Mouse (Mus musculus) spleen, adult 18-20 months (tissue): Measurements from ENCODE around the gene Cables2.
"Not testable (repeated sequence)": the region's sequence is repeated elsewhere in the genome, so short reads cannot be mapped to it uniquely, and the experiment has no call there.

Source experiments
- DNase-seq, 2 experiments: peaks; one replicate each; pipeline ENCODE4 v3.0.0; 2022; ENCODE audit warnings: mixed read lengths in 2 of 2

Cables2 gene

DNA sequence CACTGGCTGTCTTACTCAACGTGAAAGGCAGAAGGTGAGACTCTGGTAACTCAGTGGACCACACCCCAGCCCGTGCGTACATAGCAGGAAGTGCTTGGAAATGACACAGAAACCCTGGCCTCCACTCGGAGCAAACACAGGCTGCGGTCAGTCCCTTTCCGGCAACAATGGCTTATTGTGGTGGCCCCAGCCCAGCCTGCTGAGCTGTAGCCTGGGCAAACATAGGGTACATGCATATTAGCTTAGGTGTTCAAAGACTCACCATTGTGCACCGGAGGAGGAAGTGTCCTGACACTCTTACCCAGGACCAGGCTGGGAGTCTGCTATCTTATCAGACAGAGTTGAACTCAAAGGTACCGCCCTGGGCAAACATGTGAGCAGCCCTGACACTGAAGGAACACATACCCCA is 3.6 kb upstream of the Cables2 start:
- DNase-seq: no peak

DNA sequence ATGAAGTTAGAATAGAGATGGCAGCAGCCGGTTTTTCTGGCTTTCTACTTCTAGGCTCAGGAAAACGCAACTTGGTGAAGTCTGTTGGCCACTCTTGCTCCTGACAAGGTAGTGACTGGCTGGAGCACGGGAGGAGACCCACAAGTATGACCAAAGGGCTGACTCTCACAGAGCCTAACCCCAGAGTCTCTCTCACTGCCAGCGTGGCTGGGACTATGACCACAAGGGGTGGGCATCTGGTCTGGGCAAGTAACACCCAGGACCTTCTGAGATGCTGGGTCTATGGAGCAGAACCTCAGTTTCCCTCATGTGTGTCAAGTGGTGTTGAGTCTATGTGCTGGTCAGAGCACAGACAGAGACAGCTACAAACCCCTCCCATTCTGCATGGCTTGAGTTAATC is 3.1 kb upstream of the Cables2 start:
- no peak for DNase-seq

DNA sequence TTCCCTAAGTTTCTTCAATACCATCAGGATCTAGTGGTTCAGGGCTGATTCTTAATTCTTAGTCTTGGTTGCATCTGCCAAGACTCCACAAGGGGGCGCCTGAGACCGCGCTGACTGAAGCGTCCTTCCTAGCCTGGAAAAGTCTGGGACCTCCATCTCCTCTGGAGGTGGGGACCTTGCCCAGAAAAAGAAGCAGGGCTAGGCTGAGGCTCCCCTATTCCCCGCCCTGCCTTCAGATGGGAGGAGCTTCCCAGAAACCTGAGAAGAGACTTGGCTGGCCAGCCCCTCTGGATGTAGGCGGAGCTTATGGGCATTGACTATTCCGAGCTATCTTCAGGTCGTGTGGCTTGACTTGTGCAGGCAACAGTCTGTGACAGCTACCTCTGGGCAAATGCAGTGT is 2.5 kb upstream of the Cables2 start:
- peak; percentile 47 to 76 for DNase-seq

DNA sequence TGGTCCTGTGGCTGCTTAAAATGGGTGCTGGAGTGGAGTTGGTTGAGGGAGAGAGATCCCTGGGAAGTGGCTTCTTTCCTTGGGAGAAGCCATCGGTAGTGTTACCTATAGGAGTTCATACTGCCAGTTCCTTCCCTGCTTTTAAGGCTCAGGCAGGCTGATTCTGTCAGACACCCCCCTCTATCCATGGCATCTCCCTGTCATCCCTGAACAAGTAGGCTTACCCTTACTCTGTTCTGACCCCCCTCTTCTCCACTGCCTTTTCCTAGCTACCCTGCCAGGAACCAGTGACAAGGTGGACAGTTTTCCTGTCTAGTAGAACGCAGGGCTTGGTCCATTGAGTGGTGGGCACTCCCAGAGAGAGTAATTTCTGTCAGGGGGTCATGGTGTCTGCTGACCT is 1.2 kb upstream of the Cables2 start:
- DNase-seq: no peak

DNA sequence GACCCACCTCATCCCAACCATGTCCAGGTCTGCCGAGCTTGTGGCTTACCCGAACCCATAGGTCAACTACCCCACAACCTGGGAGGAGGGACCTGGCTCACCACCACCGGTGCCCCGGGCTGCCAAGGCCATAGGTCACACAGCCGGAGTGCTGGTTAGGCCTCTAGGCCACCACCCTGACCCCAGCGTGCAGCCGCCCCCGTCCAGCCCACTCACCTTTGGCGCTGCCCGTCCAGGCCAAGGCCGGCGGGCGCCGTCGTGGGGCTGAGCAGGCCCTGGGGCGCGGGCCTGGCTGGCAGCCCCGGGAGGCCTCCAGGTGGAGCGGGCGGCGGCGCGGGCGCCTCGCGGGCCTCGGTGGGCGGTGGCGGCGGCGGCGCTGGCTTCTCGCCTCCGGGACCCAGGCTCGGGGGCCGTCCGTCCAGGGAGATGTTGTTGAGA is 393 bp downstream of the Cables2 start:
- DNase-seq: no peak

DNA sequence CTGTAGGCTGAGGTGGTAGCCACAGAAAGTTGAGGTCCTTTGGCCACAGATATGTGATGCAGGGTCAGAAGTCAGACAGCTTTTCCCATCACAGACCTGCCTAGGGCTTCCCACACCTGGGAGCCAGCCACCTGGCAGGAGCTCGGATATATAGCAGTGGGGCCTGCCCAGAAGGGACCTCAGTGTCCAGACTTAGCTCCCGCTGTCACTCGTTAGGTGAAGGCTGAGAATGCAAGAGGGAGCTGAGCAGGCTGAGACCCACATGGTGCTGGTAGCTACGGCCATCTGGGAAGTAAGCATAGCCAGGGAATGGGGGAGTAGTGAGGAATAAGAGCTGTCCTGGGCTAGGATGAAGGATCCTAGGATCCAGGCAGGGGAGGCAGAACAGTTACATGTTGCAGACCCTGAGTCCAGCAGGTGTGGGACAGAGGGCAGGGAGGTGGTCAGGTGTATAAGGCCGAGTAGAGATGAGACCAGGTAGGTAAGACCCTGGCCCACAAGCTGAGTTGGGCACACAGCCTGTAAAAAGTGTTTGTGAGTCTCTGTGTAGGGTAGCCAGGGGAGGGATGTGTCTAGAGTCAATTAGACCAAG is 1.4 kb downstream of the Cables2 start:
- DNase-seq: no peak

DNA sequence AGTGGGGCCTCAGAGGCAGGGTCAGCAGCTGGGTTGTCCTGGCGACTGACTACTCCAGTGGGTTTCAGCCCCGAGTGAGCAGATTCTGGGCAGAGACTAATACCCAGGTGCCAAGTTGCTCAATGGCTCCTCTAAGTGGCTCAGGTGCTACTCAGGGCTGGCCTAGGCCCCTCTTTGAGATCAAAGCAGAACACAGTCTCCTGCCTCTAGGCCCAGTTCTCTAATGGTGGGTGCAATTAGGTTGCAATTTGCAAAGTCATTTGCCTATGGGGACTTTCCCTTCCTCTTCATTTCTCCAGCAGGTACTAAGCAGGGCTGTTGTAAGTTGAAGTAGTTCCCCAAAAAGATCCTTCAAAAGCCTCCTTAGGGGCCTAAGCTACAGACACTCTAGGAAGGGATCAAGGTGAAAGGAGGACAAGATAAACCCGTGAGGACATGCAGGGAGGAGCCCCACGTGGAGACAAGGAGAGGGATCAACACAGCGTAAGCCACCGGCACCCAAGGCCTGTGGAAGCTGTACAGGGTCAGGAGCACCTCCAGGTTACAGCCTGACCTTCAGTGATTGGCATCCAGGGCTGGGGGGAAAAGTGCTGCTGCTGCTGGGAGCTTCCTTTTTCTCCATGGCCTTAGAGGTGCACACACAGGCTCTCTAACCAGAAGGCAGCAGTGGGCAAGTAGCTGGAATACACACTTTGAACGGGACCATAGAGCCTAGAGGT is 2.6 kb downstream of the Cables2 start:
- peak; percentile 35 for DNase-seq

DNA sequence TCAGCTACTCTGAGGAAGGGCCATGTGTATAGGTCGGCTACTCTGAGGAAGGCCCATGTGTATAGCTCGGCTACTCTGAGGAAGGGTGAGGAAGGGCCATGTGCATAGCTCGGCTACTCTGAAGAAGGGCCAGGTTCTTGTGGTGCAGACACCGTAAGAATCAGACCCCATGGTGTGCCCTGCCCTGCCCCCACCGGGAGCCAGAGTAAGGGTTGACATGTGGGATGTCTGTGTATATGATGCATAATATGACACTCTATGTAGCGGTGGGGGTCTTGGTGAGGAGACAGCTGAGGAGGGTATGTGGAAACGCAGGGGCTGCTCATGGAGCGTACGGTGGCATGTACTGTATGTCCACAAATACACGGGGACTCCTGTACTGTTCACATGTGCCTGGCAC is 4.0 kb downstream of the Cables2 start:
- no peak for DNase-seq

DNA sequence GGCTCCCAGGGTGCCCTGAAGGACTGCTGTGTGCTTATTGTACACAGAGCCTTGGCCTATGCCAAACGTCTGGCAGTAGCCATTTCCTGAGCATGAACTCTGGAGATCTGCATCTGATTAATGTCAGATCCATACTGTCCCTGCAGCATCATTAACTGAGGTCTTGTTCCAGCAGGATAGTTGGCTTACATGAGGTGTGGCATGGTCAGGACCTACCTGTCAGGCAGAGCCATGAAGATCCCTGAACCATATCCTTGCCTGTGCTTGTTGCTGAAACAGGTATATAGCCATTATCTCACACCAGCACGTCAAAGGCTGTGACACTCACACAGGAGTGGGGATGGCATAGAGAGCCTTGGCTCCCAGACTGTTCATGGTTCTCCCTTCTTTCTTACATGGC is 5.3 kb downstream of the Cables2 start:
- DNase-seq: no peak

DNA sequence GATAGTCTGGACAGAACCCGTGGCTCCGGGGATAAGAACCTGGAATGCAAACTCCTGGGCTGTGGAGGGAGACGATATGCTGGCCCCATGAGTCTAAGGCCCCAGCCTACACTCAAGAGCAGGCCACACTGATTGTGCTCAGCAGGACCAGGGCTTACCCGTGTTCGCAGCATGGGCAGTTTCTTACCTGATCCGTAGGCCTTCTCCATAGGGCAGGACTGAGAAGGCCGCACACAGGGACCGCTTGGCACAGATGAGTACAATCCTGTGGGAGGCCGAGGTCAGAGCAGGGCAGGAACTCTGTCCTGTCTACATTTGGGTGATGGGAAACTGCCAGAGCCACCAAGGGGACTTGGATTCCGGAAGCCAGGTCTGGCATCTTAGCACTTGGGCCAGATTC is 10.4 kb downstream of the Cables2 start:
- no peak for DNase-seq

DNA sequence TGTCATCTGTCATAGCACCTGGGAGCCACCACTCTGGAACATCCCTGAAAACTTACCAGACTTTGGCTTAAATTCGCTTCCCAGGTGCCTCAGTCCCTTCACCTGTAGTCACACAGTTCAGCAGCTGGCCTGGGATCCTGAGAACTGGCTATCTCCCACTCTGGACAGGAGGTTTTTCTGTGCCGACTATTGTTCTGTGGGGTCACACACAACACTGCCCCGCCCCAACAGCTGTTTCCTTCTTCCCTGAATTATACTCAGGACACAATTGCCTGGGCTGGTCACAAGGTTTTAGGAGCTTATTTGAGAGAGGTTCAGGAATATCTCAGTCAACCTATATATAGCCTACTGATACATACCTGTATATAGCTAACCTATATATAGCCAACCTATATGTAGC is 10.9 kb downstream of the Cables2 start:
- DNase-seq: no peak

DNA sequence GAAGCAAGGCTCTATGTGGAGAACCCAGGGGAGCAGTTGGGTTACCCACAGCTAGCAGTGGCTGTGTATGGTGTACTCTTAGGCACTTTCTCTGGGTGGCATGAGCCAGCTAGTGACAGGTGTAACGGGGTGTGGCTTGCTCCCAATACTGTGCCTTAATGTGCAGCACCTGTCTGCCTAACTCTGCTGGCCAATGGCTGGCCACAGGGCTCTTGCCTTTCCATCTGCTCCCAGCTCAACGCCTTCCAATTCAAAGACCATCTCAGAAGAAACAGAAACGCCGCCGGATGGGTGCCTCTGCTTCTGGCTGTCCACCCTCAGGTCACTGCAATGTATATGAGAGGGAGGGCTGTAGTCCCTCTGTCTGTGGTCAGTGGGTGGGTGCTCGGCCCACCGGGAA is 11.4 kb downstream of the Cables2 start:
- no peak for DNase-seq

DNA sequence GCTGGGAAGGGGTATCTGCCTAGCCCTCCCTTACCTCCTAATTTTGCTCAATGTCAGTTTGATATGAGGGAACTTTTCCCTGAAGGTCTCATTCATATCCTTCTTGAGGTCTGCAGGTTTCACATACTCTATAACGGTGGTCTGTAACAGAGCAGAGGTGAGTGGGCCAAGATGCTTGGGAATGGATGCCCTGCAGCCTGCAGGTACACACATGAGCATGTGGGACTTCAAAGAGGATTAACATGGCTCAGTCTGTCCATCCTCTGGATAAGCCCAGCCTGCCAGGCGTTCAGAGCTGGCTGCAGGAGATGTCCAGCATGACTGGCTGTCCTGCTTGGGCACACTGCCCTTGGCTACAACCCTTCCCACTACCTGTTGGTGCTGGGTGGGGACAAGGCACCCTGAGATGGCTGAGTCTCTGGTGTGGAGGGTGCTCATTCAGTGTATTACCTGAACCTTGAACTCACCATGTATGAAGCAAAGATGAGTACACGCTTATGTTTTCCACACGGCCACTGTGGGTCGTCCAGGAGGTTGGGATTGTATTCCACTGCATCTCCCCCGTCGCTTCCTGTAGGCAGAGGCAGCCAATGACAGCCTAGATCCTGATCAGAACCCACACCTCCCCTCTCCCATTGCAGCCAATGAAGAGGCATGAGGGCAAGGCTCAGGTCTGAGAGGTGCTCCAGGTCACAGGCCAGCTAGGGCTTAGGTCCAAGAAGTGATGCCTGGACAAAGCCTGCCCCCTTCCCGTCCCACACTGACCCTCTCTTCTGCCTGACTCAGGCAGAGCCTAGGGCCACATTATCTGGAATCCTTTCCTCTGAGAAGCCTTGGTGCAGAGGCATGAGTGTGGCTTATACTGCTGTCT is 12.5 kb downstream of the Cables2 start:
- DNase-seq: no peak

DNA sequence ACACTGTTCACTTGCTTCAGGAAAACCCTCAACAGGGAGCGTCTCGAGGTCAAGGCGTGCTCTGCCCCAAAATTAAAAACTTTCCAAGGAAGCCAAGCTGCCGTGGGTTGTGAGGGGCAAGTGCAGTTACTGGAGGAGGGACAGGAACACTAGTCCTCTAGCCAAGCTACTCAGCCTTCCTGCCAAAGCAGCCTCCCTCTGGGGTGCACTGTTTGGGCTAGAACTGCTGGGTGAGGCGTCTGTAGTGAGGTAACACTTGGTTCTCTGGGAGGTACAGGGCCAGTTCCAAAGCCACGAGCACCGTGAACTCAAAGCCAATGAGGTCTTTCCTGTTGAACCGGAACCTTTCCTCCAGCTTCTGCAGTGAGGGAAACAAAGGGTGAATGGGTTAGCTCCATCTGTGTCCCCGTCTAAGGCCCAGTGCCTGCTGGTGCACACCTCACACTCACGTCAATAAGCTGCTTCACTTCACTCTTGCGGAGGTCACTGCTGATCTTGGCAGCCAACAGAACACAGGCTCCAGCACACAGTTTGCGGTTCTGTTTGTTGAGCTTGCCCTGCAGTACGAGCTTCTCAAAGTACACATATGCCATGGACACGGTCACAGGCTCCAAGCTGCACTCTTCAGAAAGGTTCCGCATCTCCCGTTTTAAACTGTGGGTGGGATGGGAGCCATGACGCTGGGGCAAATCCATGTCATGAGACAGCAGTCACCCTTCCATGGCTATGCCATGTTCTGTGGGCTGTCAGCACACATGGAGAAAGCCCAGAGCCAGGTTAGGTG is 13.3 kb downstream of the Cables2 start:
- not testable (repeated sequence) for DNase-seq

DNA sequence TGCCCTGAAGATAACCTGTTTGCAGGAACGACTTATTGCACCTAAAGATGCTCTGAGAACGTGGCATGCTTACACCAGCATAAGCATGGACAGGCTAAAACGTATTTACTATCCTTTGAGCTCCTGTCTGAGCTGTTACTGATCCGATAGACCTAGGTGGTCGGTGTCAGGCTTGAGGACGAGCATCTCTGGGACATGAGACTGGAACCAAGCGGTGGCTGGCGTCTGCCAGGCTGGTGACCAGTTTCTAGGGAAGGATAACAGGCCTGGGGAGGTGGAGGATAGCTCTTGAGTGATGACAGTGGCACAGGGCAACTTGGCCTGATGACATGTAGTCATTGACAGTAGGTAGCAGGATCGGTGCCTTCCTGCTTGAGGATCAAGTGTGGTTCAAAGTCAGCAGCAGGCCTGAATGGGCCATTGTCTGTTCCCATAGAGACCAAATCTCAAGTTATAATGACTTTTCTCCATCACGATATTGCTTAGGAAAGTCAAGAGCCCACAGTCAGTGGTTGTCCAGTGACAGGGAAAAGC is 14.3 kb downstream of the Cables2 start:
- not testable (repeated sequence) for DNase-seq

DNA sequence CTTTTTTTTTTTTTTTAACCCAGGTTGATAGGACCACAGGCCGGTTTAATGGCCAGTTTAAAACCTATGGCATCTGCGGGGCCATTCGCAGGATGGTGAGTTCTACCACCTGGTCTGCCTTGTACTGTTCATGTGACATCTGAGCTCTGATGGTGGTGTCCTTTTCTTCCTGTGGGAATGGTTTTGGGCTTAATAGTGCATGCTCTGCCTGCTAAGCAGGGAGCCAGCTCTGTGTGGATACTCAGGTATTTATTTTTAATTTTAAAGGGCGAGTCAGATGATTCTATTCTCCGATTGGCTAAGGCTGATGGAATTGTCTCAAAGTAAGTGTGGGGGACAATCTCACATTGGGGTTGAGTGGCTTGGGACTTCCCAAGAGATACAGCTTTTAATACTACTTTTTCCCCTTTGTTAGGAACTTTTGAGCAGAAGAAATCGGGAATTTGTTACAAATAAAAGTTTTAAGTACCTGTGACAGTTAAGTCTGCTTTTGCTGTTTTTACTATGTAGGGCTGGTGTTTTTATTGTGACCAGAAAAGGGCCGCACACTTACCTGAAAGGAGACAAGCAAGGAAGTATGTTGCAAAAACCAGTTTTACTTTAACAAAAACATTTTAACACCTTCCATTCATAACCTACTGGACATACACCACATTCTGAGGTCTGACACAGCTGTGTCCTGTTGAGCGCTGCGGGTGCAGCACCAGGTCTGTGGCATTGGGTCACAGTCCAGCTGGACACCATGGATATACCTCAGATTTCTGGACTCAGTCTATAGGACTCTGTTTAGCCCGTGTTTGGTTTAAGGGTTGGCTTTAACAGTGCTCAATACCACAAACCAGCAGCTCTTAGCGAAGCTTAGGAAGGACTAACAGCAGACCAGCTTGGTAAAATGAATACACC is 15.1 kb downstream of the Cables2 start:
- DNase-seq: no peak

DNA sequence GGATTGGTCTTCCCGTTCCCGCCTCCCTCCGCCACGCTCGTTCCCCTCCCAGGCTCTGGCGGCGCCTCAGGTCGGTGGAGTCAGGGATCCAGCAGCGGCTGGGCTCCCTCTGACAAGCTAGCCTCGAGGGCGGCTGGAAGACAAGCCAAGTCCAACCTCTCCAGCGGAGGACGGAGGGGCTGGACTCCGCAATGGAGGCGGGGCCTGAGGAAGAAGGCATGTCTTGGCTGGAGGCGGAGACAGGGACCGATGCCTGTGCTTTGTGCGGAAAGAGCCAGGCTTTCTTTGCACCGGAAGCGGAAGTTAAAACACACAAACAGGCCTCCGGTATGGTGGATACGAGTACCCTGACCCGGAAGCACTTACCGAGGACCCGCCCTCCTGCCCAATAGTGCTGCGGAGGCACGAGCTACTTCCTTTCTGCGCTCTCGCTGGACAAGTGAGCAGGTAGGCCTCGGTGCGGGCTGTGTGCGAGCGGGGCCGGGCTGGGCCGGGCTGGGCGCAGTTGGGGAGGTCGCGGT is 16.2 kb downstream of the Cables2 start, which contains the start of gene Rps21:
Gene Rps21 (plus strand): TSS at position 377 of the 521 bp plus-strand sequence.
- peak; percentile 92 to 94 for DNase-seq

DNA sequence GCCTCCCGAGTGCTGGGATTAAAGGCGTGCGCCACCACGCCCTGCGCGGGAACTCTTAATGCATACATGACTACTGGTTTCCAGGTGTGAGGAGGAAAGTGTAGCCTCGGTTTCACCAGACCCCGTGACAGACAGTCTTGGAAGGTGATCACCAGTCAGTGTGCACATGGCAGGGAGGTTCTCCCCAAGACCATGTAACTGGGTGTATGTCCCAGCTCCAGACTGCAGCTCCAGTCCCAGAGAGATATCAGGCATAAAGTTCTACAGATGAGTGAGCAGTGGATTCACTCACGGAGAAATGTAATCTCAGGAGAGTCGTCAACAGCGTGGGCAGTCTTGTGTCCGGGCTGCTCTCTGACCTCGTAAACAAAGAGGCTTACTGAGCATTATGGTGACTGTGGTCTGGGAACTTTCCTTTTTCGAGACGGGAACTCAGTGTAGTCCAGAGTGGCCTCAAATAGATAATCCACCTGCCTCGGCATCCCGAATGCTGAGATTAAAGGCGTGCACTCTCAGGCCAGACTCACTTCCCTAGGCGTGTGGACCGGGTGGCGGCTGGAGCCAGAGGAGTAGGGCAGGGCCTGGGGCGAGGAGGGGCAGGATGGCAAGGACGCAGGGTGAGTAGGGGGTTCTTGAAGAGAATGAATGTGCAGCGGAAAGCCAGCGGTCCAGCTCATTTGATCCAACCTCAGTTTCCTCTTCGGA is 16.8 kb downstream of the Cables2 start:
- no peak for DNase-seq

DNA sequence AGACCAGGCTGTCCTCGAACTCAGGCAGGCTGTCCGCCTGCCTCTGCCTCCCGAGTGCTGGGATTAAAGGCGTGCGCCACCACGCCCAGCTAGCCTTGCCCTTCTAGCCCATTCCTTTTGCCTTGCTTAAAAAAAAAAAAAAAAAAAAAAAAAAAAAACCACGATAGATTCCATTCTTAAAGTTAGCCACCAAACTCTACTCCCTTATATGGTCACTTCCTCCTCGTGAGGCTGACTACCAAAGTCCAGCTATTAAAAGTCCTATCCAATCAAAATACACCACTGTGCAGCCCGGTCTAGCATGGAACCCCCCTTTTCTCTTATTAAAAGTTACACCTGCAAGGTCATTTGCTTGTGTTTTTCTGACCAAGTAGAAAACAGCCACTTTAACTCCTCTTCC is 17.6 kb downstream of the Cables2 start:
- DNase-seq: no peak

DNA sequence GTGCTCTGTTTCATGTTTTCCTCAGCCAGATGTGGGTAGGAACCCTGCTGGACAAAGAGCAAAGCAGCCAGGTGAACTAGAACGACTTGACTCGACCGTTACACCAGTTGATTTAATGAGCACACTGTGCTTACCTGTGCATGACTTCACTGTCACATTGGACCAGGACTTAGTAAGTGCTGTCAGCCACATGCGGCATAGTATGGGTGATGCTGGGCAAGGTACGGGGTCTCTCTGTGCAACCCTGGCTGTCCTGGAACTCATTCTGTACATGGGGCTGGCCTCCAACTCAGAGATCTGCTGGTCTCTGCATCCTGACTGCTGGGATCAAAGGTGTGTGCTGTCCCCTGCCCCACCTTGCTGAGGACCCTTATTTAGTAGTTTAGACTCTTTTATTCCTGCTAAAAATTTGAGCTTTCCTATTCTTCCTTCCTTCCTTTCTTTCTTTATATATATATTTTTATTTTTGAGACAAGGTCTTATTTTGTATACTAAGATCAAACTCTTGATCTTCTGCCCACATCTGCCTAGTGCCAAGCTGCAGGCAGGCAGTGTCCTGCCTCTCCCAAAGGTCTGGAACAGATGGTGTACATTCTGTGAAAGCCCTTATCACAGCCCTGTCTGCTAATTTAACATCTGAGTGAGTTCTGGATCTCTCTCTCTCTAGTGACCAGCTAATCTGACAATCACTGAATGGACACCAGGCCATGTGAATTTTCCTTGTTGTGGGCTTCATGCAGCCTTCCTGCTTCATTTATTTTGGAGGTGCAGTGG is 18.7 kb downstream of the Cables2 start:
- no peak for DNase-seq
